ENCODE assay signal across 13 mouse cellular contexts in genomic region chr8:47181032-47181698, GRCm38 (mm10).
"Had no signal": no experiment of that assay in that cellular context is flagged by ENCODE, and none has a peak within 500 bp of the region (broad histone marks: within the 10 kb centered on the region; RNA-seq: fewer than 3 reads in every experiment).

No protein-coding gene starts in this region.

- H3K4me2 ChIP-seq: liver, embryonic 13.5 days; midbrain, embryonic 12.5 days; midbrain, embryonic 15.5 days had no signal

- DNase-seq: kidney, adult 2 months; kidney, postnatal 10 days; kidney, postnatal 36 days; layer of hippocampus, postnatal 36 days; liver, embryonic 13.5 days; thymus, adult 18-20 months; thymus, postnatal 36 days had no signal

- H3K27ac ChIP-seq: left cerebral cortex, adult 2 months; liver, embryonic 13.5 days; macrophage; midbrain, embryonic 12.5 days; midbrain, embryonic 15.5 days had no signal

- ATAC-seq: inflammation-experienced regulatory T-cells, adult 6 months; intestine, embryonic 16.5 days; midbrain, embryonic 15.5 days had no signal

- H3K4me3 ChIP-seq: left cerebral cortex, adult 2 months; liver, embryonic 13.5 days; midbrain, embryonic 12.5 days; midbrain, embryonic 15.5 days had no signal

- H3K9me3 ChIP-seq: liver, embryonic 13.5 days; midbrain, embryonic 12.5 days; midbrain, embryonic 15.5 days had no signal

- H3K27me3 ChIP-seq: liver, embryonic 13.5 days; midbrain, embryonic 12.5 days; midbrain, embryonic 15.5 days had no signal

- H3K36me3 ChIP-seq: liver, embryonic 13.5 days had no signal

- H3K4me1 ChIP-seq: liver, embryonic 13.5 days had no signal

- H3K9ac ChIP-seq: liver, embryonic 13.5 days; midbrain, embryonic 12.5 days; midbrain, embryonic 15.5 days had no signal
